Mouse (Mus musculus): ENCODE measurements around the gene Utp15.

DNA sequence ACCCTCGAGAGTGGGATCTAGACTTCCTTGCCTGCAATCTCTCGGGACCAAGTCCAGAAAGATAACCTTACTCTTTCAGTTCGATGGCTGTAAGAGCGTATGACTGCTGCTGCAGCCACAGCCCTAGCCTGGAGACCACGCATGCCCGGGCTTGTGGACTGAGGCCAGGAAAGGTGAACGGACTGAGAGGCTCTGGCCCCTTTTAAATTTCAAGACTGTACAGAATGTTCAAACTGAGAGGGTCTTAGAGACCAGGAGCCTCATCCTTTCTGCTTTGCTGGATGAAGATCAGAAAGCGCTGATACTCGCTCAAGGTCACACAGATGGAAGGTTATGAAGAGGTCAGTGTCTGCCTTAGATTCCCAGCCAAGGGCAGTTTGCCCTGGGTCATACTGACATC, 61.4 kb downstream of the Utp15 start:
- TF ChIP-seq POLR2A (IDR thresholded peaks at IDR 0.05; ENCODE audit: insufficient read depth, low read depth, low read length) (no peak), EP300 (IDR thresholded peaks at IDR 0.05; ENCODE audit: insufficient read depth, low read depth, low read length) (no peak), CTCF (IDR thresholded peaks at IDR 0.05) (no peak)

Measured in heart, adult 2 months (tissue).